Mouse (Mus musculus): ENCODE measurements around the gene Olfr878.

DNA sequence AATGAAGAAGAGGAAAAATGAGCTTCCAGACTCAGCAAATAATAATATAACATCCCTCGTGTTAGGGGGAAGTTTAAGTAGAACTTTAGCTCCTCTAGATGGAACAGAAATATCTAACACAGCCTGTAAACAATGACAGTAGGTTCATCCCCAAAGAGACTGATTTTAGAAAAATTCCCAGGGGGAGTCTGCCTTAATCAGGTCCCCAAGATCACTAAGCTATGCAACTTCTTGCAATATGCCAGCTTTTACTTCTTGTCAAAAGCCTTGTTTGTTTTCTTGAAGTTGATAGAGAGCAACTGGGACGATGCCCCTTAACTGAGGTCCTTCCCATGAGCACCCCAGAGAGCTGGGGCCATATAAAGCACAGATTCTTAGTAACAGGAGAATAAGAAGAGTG, at the start of gene Olfr878:
- TF ChIP-seq CTCF (IDR thresholded peaks at IDR 0.05; ENCODE audit: borderline replicate concordance, insufficient read depth, low read depth, low read length) (no peak), POLR2A (IDR thresholded peaks at IDR 0.05; ENCODE audit: borderline replicate concordance, insufficient read depth, low read length) (no peak)

Measured in cerebellum, adult 2 months (tissue).